Mouse (Mus musculus) midbrain, embryonic 14.5 days (tissue): ENCODE results near the gene Wdr82. TPM values are rescaled to one million over a fixed set of nuclear protein-coding genes. Genes with fewer than 3 reads are reported as not detected.

ENCODE experiments used
- ATAC-seq: fragments of 200-750 bp; cut with Nextera tagmentation; 2 replicates; pipeline ENCODE4 v1.8.0; 2017; ENCODE audit warnings: moderate number of reproducible peaks, moderate library complexity; ENCODE audit not compliant: low FRiP score, low TSS enrichment
- DNase-seq: peaks from one replicate; pipeline ENCODE4 v3.0.0-alpha.2; 2015
- H3K27ac ChIP-seq: fragments of 300-500 bp; sonication (generic); replicated peaks from 2 replicates; pipeline ENCODE4 v1.5.1; 2014; ENCODE audit warnings: mild to moderate bottlenecking, low read depth, low read length, moderate library complexity
- H3K27me3 ChIP-seq: fragments of 300-500 bp; sonication (generic); 2 replicates; pipeline ENCODE4 v1.6.1; 2014; ENCODE audit warnings: low read length, control low read depth, mixed read lengths; ENCODE audit not compliant: control insufficient read depth, insufficient read depth
- H3K36me3 ChIP-seq: fragments of 300-500 bp; sonication (generic); 2 replicates; pipeline ENCODE4 v1.6.1; 2014; ENCODE audit warnings: low read length, control low read depth; ENCODE audit not compliant: control insufficient read depth, insufficient read depth
- H3K4me1 ChIP-seq: fragments of 300-500 bp; sonication (generic); 2 replicates; pipeline ENCODE4 v1.6.1; 2014; ENCODE audit warnings: mild to moderate bottlenecking, antibody characterized with exemption, low read length, control low read depth; ENCODE audit not compliant: control insufficient read depth, insufficient read depth
- H3K4me2 ChIP-seq: fragments of 300-500 bp; sonication (generic); 2 replicates; pipeline ENCODE4 v1.6.1; 2014; ENCODE audit warnings: mild to moderate bottlenecking, low read length, moderate library complexity
- H3K4me3 ChIP-seq: fragments of 300-500 bp; sonication (generic); replicated peaks from 2 replicates; pipeline ENCODE4 v1.5.1; 2014; ENCODE audit warnings: low read depth, low read length
- H3K9ac ChIP-seq: fragments of 300-500 bp; sonication (generic); replicated peaks from 2 replicates; pipeline ENCODE4 v1.6.1; 2014; ENCODE audit warnings: mild to moderate bottlenecking, low read length, moderate library complexity
- H3K9me3 ChIP-seq: fragments of 300-500 bp; sonication (generic); 2 replicates; pipeline ENCODE4 v1.6.1; 2016; ENCODE audit warnings: low read length, control low read depth, mixed read lengths; ENCODE audit not compliant: control insufficient read depth
- WGBS: fragments of 180-500 bp; shearing (Covaris S2); extraction: QIAGEN DNeasy Blood & Tissue Kit; methylation state at CpG from one replicate; pipeline ENCODE4 v1.1.7; 2014; 5-methylcytosine and 5-hydroxymethylcytosine counted together
- polyA plus RNA-seq: library from polyadenylated mRNA; unstranded; fragments of >200 nt; fragmentation: Nextera tagmentation; extraction: Ambion mirVana; gene quantifications from 2 replicates; pipeline ENCODE4 v1.2.1, GENCODE M21; 2014

The Wdr82 gene
- polyA plus RNA-seq, 1 experiment from 2014 or later = 54.0 TPM

DNA sequence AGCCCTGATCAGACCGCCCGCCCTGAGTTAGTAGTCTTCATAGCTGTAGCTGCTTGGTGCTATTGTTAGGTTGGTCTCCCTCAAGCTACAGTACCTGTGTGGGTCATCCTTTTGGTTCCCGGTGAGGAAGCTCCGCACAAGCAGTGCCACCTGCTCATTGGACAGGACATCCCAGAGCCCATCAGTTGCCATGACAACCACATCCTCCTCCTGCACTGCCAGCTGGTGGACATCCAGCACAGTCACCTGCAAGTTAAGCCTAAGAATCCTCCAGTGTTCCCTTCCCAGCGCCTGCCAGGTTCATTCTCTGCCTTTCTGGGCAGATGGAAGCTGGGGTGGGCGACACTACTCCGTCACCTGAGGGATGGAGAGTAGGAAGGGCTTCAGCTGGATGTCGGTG lies 25.0 kb downstream of the Wdr82 start:
- peaks cover 14% of the 10 kb centered on the region for H3K4me1 ChIP-seq
- no peak for ATAC-seq
- no peak overlapping the region for H3K4me3 ChIP-seq
- peak overlapping the region; percentile 55 for H3K27ac ChIP-seq
- no peak overlapping the region for H3K9ac ChIP-seq
- peaks cover 26% of the 10 kb centered on the region for H3K36me3 ChIP-seq
- no peak overlapping the region for H3K4me2 ChIP-seq
- no peaks in the 10 kb centered on the region for H3K27me3 ChIP-seq
- WGBS = 80% methylated on average over 8 of the region's 8 CpGs
- no peaks in the 10 kb centered on the region for H3K9me3 ChIP-seq
- peak; percentile 70 for DNase-seq

DNA sequence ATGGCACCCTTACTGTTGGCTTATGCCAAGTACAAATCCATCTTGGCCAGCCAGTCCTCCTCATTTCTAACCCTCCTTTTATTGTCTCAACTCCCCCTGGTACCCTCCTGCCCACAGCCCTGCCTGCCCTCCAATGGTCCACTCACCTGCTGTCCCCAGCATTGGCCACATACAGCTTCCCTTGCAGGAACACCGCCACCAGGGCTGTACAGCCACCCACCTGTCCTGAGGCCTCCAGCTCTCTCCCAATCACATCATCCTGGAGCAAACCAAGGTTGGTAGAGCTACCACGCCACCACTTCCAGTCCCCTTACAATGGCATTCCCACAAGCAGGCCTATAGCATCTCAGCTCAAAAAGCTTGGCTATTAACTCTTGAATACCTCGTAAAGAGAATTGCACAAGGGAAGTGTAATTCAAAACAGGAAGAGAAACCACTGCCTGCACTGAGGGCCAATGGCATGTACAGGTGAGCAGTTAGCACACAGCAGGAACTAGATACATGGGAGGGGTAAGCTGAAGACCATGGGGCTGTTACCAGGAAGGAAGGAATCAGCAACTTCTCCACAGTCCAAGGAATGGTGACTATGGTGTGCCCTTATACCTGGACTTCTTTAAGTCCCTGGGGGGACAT lies 26.5 kb downstream of the Wdr82 start:
- no peak overlapping the region for H3K27ac ChIP-seq
- H3K36me3 ChIP-seq = peaks cover 10% of the 10 kb centered on the region
- 91% methylated on average over 3 of the region's 3 CpGs for WGBS
- peaks cover 15% of the 10 kb centered on the region for H3K4me1 ChIP-seq
- ATAC-seq (no peak), DNase-seq (no peak)
- no peaks in the 10 kb centered on the region for H3K27me3 ChIP-seq
- H3K4me3 ChIP-seq = no peak overlapping the region
- H3K9ac ChIP-seq = no peak overlapping the region
- no peak overlapping the region for H3K4me2 ChIP-seq
- H3K9me3 ChIP-seq = no peaks in the 10 kb centered on the region

DNA sequence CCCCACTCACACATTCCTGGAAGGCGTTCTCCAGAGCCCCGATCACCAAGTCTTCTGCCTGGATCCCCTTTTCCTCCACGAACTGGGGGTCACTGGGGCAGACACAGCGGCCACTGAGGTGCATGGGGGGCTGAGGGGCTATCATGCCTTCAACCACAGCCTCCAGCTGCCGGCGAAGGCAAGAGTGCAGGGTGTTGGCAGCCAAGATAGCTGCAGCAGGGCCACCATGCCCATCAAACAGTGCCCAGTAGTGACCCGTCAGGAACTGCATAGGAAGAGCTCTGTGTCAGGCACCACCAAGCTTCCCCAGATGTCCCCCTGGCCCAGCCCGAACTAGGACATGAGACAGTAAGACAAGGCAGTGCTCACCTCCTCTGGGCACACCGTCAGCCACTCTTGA lies 27.0 kb downstream of the Wdr82 start:
- Histone ChIP-seq H3K27ac (no peak overlapping the region), H3K4me2 (no peak overlapping the region), H3K9me3 (no peaks in the 10 kb centered on the region), H3K4me3 (no peak overlapping the region), H3K36me3 (peaks cover 5% of the 10 kb centered on the region), H3K9ac (no peak overlapping the region), H3K27me3 (no peaks in the 10 kb centered on the region), H3K4me1 (peaks cover 17% of the 10 kb centered on the region)
- no peak for ATAC-seq
- DNase-seq = no peak
- 92% methylated on average over 9 of the region's 9 CpGs for WGBS

DNA sequence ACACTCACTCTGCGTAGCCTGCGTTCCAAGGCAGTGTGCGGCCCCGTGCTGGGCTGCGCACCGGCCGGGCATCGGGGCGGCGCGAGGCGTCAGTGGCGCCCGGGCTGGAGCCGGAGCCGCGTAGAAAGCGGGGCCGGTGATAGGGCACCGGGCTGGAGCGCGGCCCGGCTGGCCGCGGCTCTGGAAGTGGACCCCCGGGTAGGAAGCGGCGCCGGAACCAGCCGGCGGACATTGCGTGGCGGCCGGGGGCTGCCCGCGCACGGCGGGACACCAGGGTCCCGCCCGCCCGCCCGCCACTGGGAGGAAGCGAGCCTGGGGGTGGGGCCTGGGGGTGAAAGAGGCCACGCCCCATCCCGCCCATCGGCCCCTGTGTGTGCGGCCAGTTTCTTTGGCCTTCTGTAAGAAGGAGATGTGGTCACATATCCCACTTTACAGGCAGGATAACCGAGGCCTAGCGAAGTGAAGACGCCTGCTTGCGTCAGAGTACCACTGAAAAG lies 28.3 kb downstream of the Wdr82 start:
- WGBS = under 1% methylated on average over 50 of the region's 51 CpGs
- Histone ChIP-seq H3K4me2 (peak overlapping the region; percentile 73), H3K9ac (peak overlapping the region; percentile 63), H3K9me3 (no peaks in the 10 kb centered on the region), H3K4me3 (peak overlapping the region; percentile 47), H3K27ac (no peak overlapping the region), H3K27me3 (no peaks in the 10 kb centered on the region), H3K36me3 (no peaks in the 10 kb centered on the region), H3K4me1 (peaks cover 25% of the 10 kb centered on the region)
- ATAC-seq = peak; percentile 46
- peak; percentile 71 for DNase-seq

DNA sequence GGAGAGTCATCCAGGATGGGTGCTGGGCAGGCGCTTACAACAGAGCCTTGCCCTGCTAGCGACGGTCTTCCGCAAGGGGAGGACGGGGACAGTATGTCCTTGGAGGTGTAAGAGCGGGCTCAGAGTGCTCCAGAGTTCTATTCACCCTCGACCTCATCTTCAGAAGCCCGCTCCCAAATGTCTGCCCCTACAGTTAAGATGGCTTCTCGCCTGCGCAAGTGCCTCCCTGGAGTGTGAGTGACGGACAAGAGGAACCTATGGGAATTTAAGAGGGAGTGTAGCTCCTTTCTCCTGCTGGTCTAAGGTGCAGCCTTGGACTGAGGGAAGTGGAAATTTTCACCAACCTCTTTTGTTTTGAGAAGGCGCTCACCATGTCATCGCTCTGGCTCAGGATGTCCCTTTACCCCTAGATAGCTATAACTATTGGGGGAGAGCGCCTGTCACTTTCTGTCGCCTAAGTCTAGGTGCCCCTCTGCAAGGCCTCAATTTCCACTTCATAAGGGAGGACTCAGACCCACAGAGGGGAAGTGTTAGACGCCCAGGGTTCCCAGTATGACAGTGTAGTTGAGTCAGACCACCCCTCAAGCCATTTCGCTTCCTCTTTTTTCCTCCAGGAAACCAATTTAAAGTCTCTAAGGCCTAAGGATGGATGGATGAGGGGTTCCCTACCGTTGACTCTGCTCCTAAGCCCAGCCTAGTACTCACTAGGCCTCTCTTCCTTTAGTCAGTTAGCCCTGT lies 29.0 kb downstream of the Wdr82 start, which contains the start of gene Ppm1m:
TSS of gene Ppm1m (minus strand) at position 212 of the 738 bp plus-strand sequence.
- no peak for DNase-seq
- Histone ChIP-seq H3K36me3 (no peaks in the 10 kb centered on the region), H3K9ac (peak within 1 kb of the TSS; percentile 63), H3K4me1 (peaks cover 31% of the 10 kb centered on the region), H3K4me2 (peak within 1 kb of the TSS; percentile 73), H3K27me3 (no peaks in the 10 kb centered on the region), H3K4me3 (peak within 1 kb of the TSS; percentile 47), H3K27ac (no peak within 1 kb of the TSS), H3K9me3 (no peaks in the 10 kb centered on the region)
- 42% methylated on average over 18 of the region's 18 CpGs for WGBS
- ATAC-seq = no peak

DNA sequence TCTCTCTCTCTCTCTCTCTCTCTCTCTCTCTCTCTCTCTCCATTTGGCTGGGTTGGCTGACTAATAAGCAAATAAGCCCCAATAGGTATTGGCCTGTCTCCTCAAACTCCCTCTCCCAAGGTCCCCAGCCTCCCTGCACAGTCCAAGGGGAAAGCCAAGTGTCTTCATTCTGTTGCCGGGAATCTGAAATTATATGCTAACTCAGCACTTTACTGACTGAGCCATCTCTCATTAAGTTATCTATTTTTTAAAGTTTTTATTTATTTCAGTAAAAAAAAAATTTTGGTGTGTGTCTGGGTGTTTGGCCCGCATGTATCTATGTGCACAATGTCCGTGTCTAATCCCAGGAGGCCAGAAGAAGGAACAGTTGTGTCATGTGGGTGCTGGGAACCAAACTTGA lies 31.2 kb downstream of the Wdr82 start:
- Histone ChIP-seq H3K4me3 (0 out of 2 replicates have a peak overlapping the region, but pooled peaks have one; percentile 70), H3K36me3 (no peaks in the 10 kb centered on the region), H3K4me1 (peaks cover 23% of the 10 kb centered on the region), H3K27ac (no peak overlapping the region), H3K9me3 (no peaks in the 10 kb centered on the region), H3K4me2 (peak overlapping the region; percentile 74), H3K9ac (no peak overlapping the region), H3K27me3 (no peaks in the 10 kb centered on the region)
- no peak for DNase-seq
- WGBS = 86% methylated on average over 3 of the region's 3 CpGs
- no peak for ATAC-seq

DNA sequence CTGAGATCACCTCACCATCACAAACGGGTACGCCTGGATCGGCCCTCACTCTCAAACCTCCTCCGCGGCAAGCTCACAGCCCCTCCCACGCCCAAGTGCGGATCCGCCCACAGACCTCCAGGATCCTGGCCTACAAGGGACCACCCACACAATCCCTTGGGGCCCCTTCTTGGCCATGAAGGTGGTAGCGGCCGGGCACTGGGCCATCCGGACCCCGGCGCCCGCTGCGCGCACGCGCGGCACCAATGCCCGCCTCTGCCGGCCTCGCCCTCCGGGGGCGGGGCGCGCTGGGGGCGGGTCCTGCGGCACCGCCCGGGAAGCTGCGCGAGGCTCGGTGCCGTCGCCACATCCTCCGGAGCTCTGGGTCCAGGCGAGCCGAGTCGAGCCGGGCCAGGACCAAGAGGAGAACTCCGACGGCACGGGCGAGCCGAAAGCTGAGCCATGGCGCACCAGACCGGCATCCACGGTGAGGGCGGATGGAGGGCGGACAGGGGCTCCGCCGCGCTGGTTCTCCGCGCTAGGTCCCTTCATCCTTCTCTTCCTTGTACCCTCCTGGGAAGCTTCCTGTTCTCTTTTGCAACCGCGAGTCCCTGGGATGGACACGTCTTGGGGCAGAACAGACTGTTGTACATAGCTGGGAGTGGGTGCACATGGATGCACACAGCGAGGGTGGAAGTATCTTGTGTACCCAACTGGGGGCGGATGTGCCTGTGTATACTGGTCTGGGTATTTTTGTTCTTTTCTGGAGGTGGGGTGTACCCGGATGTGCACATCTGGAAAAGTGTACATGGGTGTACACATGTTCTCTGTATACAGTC lies 32.3 kb downstream of the Wdr82 start, which contains the start of gene Twf2:
TSS of gene Twf2 (plus strand) at position 290 of the 818 bp plus-strand sequence.
- 0 out of 2 replicates have a peak, but pooled peaks cover 3% of the 10 kb centered on the region for H3K36me3 ChIP-seq
- no peaks in the 10 kb centered on the region for H3K9me3 ChIP-seq
- 1% methylated on average over 61 of the region's 61 CpGs for WGBS
- peak within 1 kb of the TSS; percentile 72 for H3K27ac ChIP-seq
- peaks cover 23% of the 10 kb centered on the region for H3K4me1 ChIP-seq
- H3K9ac ChIP-seq = peak within 1 kb of the TSS; percentile 82
- peak within 1 kb of the TSS; percentile 70 for H3K4me3 ChIP-seq
- peak within 1 kb of the TSS; percentile 74 for H3K4me2 ChIP-seq
- ATAC-seq (peak; percentile 85), DNase-seq (peak; percentile 94)
- no peaks in the 10 kb centered on the region for H3K27me3 ChIP-seq
